Mouse (Mus musculus) testis, adult 2 months (tissue): ENCODE results near the gene Nt5dc2.

Source experiments
- CTCF ChIP-seq: fragments of 200-500 bp; IDR thresholded peaks from 2 replicates; pipeline ENCODE4 v1.5.1; 2012; ENCODE audit warnings: low read depth, mild to moderate bottlenecking, inconsistent platforms, low read length, moderate library complexity; ENCODE audit not compliant: control insufficient read depth, insufficient read depth, insufficient replicate concordance
- POLR2A ChIP-seq: fragments of 200-500 bp; IDR thresholded peaks from 2 replicates; pipeline ENCODE4 v1.6.1; 2012; ENCODE audit warnings: low read depth, mild to moderate bottlenecking, inconsistent platforms, low read length, moderate library complexity; ENCODE audit not compliant: control insufficient read depth

DNA sequence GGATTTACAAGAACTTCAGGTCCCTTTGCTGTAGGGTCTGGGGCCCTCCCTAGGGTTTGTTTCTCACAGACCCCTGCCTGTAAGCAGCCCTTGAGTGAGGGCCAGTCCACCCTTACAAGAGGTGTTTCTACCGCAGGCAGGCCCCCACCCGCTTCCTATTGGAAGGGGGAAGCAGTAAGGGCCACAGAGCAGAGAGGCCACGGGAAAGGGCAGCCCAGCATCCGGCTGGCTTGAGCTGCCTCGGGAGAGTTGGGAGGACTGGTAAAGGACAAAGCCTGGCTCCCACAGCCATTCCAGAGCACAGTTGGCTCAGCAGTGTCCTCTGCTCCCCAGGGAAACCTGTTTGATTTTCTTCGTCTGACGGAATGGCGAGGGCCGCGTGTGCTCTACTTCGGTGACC lies 6.9 kb downstream of the Nt5dc2 start:
- TF ChIP-seq CTCF (no peak), POLR2A (no peak)
